Mouse (Mus musculus): ENCODE data around the gene Elp5.

Gene Elp5

GRCm38 (mm10) chr11:69990850-69991691 lies 8.8 kb upstream of the Elp5 start, which contains the start of gene Gabarap:
Gene Gabarap, plus strand, starts transcription at chr11:69991143.
- peak; percentile 96 to 98 for DNase-seq

- DNase-seq = no peak
Measured at GRCm38 (mm10) chr11:69989949-69990348, 7.6 kb upstream of the Elp5 start.

GRCm38 (mm10) chr11:69984431-69984830 lies 2.1 kb upstream of the Elp5 start:
- no peak for DNase-seq

GRCm38 (mm10) chr11:69983377-69983776 lies 1.1 kb upstream of the Elp5 start:
- DNase-seq = no peak

- DNase-seq = no peak
Measured at GRCm38 (mm10) chr11:69982877-69983276, 560 bp upstream of the Elp5 start.

GRCm38 (mm10) chr11:69981141-69981762 lies 1.1 kb downstream of the Elp5 start, which contains the start of gene Ctdnep1:
Gene Ctdnep1, plus strand, starts transcription at chr11:69981156.
- DNase-seq = no peak

- DNase-seq = peak; percentile 96 to 97
Measured at GRCm38 (mm10) chr11:69980196-69981140, 1.8 kb downstream of the Elp5 start.

- DNase-seq = no peak
Measured at GRCm38 (mm10) chr11:69979827-69980195, 2.5 kb downstream of the Elp5 start.

GRCm38 (mm10) chr11:69976271-69976670 lies 6.0 kb downstream of the Elp5 start:
- no peak for DNase-seq

GRCm38 (mm10) chr11:69974907-69975306 lies 7.4 kb downstream of the Elp5 start:
- DNase-seq = no peak

GRCm38 (mm10) chr11:69970775-69971174 lies 11.5 kb downstream of the Elp5 start:
- peak; percentile 23 to 37 for DNase-seq

GRCm38 (mm10) chr11:69970222-69970621 lies 12.1 kb downstream of the Elp5 start:
- DNase-seq = no peak

- no peak for DNase-seq
Measured at GRCm38 (mm10) chr11:69968793-69969192, 13.5 kb downstream of the Elp5 start.

- no peak for DNase-seq
Measured at GRCm38 (mm10) chr11:69966860-69967517, 15.3 kb downstream of the Elp5 start.

GRCm38 (mm10) chr11:69966006-69966859 lies 16.1 kb downstream of the Elp5 start:
- peak; percentile 25 to 27 for DNase-seq

- DNase-seq = peak in 1 of 2 experiments; percentile 32
Measured at GRCm38 (mm10) chr11:69965271-69966005, 16.9 kb downstream of the Elp5 start.

- DNase-seq = no peak
Measured at GRCm38 (mm10) chr11:69964650-69965270, 17.6 kb downstream of the Elp5 start, which contains the start of gene Cldn7. Gene Cldn7, plus strand, starts transcription at chr11:69964779.

- peak; percentile 24 to 45 for DNase-seq
Measured at GRCm38 (mm10) chr11:69961841-69962240, 20.5 kb downstream of the Elp5 start.

- DNase-seq = peak; percentile 40 to 51
Measured at GRCm38 (mm10) chr11:69960616-69961015, 21.7 kb downstream of the Elp5 start.

GRCm38 (mm10) chr11:69956218-69956617 lies 26.1 kb downstream of the Elp5 start:
- DNase-seq = peak in 1 of 2 experiments; percentile 26
